Mouse (Mus musculus) spleen, adult 2 months (tissue): ENCODE results near the gene Gm15056. TPM values are rescaled to one million over a fixed set of nuclear protein-coding genes. Genes with fewer than 3 reads are reported as not detected.

Source experiments
- DNase-seq, 2 experiments: peaks; one replicate each; pipeline versions ENCODE4 v3.0.0 to v3.0.0-alpha.2; 2012 to 2021; ENCODE audit warnings: low spot score in 2 of 2, low read depth in 1 of 2
- H3K27ac ChIP-seq: fragments of 200-500 bp; 2 replicates; pipeline ENCODE4 v1.5.1; 2012; ENCODE audit warnings: low read length, inconsistent platforms; ENCODE audit not compliant: insufficient read depth
- H3K27me3 ChIP-seq: fragments of 200-500 bp; 2 replicates; pipeline ENCODE4 v1.6.1; 2012; ENCODE audit warnings: mild to moderate bottlenecking, moderate library complexity, low read length, inconsistent platforms; ENCODE audit not compliant: control insufficient read depth, insufficient read depth
- H3K36me3 ChIP-seq: fragments of 200-500 bp; 2 replicates; pipeline ENCODE4 v1.6.1; 2012; ENCODE audit warnings: mild to moderate bottlenecking, low read length, inconsistent platforms; ENCODE audit not compliant: control insufficient read depth, insufficient read depth
- H3K4me1 ChIP-seq: fragments of 200-500 bp; 2 replicates; pipeline ENCODE4 v1.6.1; 2011; ENCODE audit warnings: inconsistent platforms; ENCODE audit not compliant: control insufficient read depth, insufficient read depth, insufficient read length
- H3K4me3 ChIP-seq: fragments of 200-500 bp; 2 replicates; pipeline ENCODE4 v1.5.1; 2011; ENCODE audit warnings: mild to moderate bottlenecking, inconsistent platforms; ENCODE audit not compliant: insufficient read depth, insufficient read length; ENCODE audit errors: extremely low read depth
- CTCF ChIP-seq: fragments of 200-500 bp; IDR thresholded peaks from 2 replicates; pipeline ENCODE4 v1.5.1; 2011; ENCODE audit warnings: mild to moderate bottlenecking, inconsistent platforms; ENCODE audit not compliant: insufficient read depth, insufficient read length, insufficient replicate concordance; ENCODE audit errors: extremely low read depth
- POLR2A ChIP-seq: fragments of 200-500 bp; IDR thresholded peaks from 2 replicates; pipeline ENCODE4 v1.6.1; 2011; ENCODE audit warnings: low read depth, low read length, inconsistent platforms
- WGBS: fragments of 180-500 bp; shearing (Covaris S2); methylation state at CpG from one replicate; pipeline ENCODE4 v1.1.7; 2018; 5-methylcytosine and 5-hydroxymethylcytosine counted together
- polyA plus RNA-seq: library from polyadenylated mRNA; depleted of rRNA; stranded (reverse); fragments of >200 nt; gene quantifications from 2 replicates; pipeline ENCODE4 v1.2.3, GENCODE M21; 2012; rRNA removed

The Gm15056 gene
- polyA plus RNA-seq, 1 experiment = 0.96 TPM

DNA sequence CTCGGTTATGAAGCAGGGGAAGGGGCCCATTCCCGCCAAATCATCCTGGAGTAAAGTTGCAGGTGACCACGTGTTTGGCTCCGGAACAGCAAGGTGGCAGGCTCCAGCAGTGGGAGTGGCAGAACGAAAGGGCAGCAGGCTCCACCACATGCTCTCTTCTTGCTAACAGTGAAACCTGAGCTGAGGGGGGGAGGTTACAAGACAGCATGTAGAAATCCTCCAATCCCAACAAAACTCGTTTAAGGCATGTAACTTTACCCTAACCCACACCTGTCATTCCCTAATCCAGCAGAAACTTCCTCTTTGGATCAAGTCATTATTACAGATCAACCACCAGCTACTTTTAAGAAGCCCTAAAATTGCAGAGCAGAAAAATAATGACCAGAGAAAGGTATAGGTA lies 27.8 kb downstream of the Gm15056 start:
- TF ChIP-seq POLR2A = no peak
- TF ChIP-seq CTCF = no peak
- WGBS = 41% methylated on average over 6 of the region's 6 CpGs

More for the DNA sequence above, 27.8 kb downstream of the Gm15056 start:
- Histone ChIP-seq H3K4me3 (no peak overlapping the region), H3K36me3 (no peaks in the 10 kb centered on the region), H3K27ac (no peak overlapping the region), H3K27me3 (no peaks in the 10 kb centered on the region), H3K4me1 (no peaks in the 10 kb centered on the region)
- no peak for DNase-seq

Other genes starting within 250 kb of the Gm15056 start
- gene Defb33, start 10.0 kb downstream of the Gm15056 start, polyA plus RNA-seq = not detected in 2 replicates
- gene Gm6040, start 19.4 kb upstream of the Gm15056 start, polyA plus RNA-seq = not detected in 2 replicates
- gene AY761185, start 42.1 kb upstream of the Gm15056 start, polyA plus RNA-seq = not detected in 2 replicates
- not detected in 2 replicates for gene Defa21, start 122.9 kb upstream of the Gm15056 start, polyA plus RNA-seq
- not detected in 2 replicates for gene Defa23, start 152.4 kb upstream of the Gm15056 start, polyA plus RNA-seq
- not detected in 2 replicates for gene Defa35, start 162.4 kb upstream of the Gm15056 start, polyA plus RNA-seq
- not detected in 2 replicates for gene Defa25, start 181.8 kb upstream of the Gm15056 start, polyA plus RNA-seq
- gene Gm14851, start 193.4 kb upstream of the Gm15056 start, polyA plus RNA-seq = not detected in 2 replicates
- gene Defa30, start 232.0 kb upstream of the Gm15056 start, polyA plus RNA-seq = not detected in 2 replicates